Mouse (Mus musculus): ENCODE data around the gene 4930568D16Rik. TPM values are rescaled to one million over a fixed set of nuclear protein-coding genes. Genes with fewer than 3 reads are reported as not detected.

Gene 4930568D16Rik
- not detected for polyA plus RNA-seq (2017; shearing (Covaris generic))

GRCm38 (mm10) chr2:35367629-35368028 is at the start of gene 4930568D16Rik:
4930568D16Rik (minus strand) TSS chr2:35367729.
- ATAC-seq: no peak

GRCm38 (mm10) chr2:35417231-35417630 is 49.7 kb upstream of the 4930568D16Rik start:
- no peak for ATAC-seq

DNA sequence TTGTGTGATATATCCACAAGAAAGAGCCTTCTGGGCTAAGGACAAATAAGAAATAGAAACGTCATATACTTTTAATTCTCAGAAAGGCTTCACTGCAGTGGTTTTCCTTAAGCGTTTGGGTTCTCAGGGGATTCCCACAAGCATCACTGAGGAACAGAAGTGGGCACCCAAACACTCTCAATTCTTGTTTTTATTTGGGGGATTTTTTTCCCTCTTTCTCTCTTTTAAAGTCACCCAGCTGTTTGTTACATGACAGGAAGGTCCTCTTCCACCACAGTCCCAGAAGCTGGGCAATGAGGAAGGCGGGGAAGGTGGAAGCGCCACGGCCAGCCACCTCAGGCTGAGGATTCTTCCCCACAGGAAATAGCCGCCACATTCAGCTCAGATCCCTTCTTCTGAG is 48.9 kb upstream of the 4930568D16Rik start:
- peak; percentile 5 for ATAC-seq

- peak; percentile 56 for ATAC-seq
Measured at GRCm38 (mm10) chr2:35412810-35413209, 45.3 kb upstream of the 4930568D16Rik start.

DNA sequence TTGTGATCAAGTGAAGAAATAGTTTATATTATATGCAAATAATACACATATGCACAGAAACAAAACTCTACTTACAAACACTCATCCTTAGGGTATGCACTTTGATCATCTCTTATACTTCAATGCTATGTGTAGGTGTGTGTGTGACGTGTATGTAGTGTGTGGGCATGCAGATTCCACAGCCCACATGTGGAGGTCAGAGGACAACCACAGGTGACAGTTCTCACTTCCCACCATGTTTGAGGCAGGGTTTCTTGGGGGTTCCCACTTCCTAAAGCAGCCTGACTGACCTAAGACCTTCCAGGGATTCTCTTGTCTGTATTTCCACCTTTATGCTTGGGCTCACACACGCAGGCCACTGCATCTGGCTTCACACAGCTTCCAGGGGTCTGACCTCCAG is 44.7 kb upstream of the 4930568D16Rik start:
- peak; percentile 33 for ATAC-seq

GRCm38 (mm10) chr2:35411640-35412190 is 44.2 kb upstream of the 4930568D16Rik start:
- ATAC-seq: peak; percentile 33

DNA sequence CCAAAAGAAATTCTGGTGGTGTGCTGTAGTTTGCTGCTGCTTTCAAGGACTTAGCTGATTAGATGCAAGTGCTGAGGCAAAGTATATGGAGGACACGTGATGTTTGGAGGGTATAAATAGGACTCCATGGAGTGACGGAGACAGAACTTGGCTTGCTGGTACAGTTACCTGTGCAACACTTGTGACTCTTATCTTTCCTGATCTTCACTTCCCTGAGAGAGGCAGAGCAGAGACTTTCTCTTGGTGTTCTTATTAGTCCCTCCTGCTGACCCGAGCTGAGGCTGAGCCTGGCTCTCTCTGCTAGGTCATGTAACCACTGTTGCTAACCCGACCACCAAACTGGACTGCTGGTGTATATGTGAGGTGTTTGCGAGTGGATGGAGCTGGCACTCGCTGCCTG is 41.9 kb upstream of the 4930568D16Rik start:
- ATAC-seq: no peak

DNA sequence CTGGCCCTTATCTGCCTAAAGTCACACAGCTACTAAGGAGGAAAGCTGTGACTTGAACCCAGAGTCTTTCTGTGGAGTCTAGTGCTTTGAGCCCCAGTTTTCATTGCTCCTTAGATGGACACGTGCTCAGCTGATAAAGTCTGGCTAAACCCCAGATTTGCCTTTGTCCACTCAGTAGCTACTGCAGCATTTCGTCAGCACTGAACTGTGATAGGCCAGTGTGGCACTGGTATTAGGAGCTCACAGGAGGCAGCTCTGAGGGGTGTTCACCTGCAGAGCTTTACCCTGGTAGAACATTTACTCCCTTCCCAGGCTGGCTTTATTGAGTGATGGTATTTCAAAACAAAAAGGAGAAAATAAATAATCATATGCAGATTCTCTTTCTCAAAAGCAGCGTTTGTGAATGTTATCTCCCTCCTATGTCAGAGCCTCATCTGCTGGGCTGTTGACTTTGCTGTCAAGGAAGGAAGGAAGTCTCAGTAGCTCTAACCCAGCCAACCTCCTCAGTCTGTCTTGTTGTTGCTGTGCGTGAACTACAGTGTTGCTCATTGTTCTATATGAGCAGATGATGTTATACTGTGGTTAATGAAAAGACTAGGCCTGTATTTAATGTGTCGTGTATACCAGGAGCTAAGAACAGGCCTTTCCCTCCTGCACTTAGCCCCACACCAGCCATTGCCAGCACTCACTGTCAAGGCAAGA is 41.0 kb upstream of the 4930568D16Rik start:
- peak; percentile 13 for ATAC-seq

GRCm38 (mm10) chr2:35407878-35408277 is 40.3 kb upstream of the 4930568D16Rik start:
- ATAC-seq: no peak

DNA sequence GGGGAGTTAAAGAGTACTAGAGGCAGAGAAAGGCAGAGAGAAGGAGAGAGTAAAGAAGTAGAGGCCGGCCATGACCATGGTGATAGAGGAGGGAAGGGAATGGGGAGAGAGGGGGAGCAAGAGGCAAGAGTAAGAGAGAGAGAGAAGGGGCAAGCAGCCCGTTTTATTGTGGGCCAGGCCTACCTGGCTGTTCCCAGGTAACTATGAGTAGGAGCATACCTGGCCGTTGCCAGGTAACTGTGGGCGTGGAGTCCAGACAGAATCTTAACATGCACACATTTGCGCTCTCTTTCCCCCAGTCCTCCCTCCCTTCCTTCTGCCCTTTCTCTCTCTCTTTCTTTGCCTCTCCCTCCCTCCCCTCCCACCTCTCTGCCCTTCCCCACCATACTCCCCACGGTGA is 39.7 kb upstream of the 4930568D16Rik start:
- ATAC-seq: no peak

DNA sequence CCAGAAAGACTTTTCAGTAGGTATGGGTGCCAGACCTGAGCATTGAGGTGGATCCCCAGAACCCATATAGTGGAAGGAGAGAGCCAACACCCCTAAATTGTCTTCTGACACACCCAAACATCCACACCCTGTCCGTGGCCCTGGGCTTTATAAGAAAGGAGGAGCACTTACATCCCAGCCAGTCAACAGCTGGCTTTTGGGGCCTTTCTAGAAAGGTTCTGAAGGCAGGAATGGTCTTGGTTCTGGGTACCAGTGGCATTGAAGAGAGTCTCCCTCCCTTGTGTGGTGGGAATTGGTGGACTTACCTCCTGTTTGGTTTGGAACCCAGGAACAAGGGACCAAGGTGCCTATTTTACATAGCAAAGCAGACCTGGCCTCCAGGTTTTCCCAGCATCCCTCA is 39.1 kb upstream of the 4930568D16Rik start:
- ATAC-seq: no peak

- no peak for ATAC-seq
Measured at GRCm38 (mm10) chr2:35402391-35402790, 34.9 kb upstream of the 4930568D16Rik start.

GRCm38 (mm10) chr2:35400739-35401138 is 33.2 kb upstream of the 4930568D16Rik start:
- ATAC-seq: no peak

DNA sequence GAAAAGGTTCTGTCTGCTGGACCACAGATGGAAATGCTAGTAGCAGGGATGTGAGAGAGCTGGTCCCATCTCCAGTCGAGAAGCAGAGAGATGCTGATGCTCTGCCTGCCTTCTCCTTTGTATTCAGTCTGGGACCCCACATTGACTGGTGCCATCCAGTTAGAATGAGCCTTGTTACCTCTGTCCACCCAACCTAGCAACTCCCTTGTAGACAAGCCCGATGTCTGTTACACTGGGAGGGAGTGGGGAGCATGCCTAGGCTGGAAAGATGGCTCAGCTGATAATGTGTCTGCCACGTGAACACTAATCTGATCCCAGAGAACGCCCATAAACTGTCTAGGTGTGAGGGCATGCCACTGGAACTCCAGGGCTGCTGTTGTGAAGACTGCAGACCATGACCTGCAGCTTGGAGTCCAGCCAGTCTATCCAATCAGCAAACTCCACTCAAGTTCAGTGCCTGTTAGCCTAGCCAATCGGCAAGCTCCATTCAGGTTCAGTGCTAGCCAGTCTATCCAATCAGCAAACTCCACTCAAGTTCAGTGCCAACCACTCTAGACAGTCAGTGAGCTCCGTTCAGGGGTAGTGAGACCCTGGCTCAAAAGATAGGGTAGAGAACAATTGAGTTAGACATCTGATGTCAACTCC is 30.8 kb upstream of the 4930568D16Rik start:
- ATAC-seq: no peak

DNA sequence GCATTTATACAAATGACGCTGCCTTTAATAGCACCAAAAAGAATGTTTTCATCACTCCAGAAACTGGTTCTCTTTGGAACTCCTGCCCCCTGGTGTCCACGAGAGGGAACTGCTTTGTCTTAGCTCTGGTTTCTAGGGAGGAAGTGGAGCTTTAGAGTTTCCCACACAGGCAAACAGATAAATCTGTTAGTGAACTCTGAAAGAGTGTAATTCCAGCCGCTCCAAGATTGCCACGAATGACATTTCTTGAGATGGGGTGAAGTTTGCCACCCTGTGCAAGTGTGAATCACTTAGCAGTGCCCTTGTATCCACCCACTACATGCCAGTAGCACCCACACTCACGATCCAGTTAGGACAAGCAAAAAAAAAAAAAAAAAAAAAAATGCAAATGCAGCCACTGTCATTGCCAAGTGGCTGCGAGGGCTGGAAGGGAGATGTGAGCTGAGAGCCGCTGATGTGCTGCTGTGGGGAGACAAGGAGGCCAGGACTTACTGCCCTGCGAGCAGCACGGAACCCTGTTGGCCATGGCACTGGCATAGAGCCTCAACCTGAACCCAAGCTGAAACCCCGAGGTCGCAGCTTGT is 30.2 kb upstream of the 4930568D16Rik start:
- peak; percentile 85 for ATAC-seq

DNA sequence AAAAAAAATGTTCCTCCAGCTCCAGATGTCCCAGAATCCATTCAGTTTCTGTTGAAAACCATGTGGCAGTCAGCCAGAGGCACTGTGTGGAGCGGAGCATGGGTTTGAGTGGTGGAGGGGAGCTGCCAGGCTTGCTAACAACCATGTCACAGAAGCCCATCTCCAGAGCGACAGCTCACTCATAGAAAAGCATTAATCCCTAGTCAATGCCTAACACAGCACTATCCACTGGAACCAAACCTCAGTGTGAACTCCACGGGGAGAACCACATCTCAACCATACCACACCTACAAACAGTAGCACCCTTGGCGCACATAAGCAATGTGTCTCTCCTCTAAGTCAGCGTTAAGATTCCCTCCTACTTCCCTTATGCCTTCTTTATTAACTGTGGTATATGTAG is 29.6 kb upstream of the 4930568D16Rik start, which contains the start of gene 4930402F06Rik:
4930402F06Rik (minus strand) TSS at position 80 of the 400 bp plus-strand sequence.
- ATAC-seq: no peak

DNA sequence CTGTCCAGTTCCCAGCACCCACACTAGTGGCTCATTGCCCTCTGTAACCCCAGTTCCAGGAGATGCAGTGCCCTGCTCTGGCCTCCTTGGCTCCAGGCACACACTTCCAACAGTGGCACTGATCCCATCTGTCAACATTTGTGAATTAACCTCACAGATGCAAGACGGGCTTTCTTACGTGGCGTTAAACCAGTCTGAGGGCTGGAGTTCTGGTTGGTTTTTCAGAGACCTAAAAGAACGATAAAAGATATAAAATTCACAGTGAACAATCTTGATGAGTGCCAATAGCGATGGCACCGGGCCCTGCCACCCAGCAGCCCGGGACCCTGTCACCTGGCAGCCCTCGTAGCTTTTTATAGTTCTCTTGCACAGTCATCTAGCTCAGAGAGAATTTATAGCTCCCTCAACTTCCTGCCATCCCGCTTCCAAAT is 17.9 kb upstream of the 4930568D16Rik start:
- no peak for ATAC-seq

GRCm38 (mm10) chr2:35379306-35379705 is 11.8 kb upstream of the 4930568D16Rik start:
- no peak for ATAC-seq

GRCm38 (mm10) chr2:35377600-35377999 is 10.1 kb upstream of the 4930568D16Rik start:
- ATAC-seq: no peak

DNA sequence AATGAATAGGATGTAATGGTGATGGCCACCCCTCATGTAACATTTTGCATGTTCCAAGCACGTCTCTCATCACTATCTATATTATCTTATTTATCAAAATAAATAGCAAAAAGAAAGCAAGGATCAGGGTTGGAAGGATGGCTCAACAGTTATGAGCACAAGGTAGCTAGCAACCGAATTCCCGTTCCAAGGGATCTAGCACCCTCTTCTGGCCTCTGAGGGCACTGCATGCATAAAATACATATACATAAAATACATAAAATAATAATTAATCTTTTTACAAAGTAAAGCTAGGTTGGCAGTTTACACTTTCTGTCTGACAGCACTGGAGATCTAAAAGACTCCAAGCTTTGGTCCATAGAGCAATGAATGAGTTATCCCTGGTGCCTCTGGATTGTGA is 5.5 kb upstream of the 4930568D16Rik start:
- no peak for ATAC-seq

- no peak for ATAC-seq
Measured at GRCm38 (mm10) chr2:35370686-35371085, 3.2 kb upstream of the 4930568D16Rik start.

- ATAC-seq: peak; percentile 32
Measured at GRCm38 (mm10) chr2:35349184-35349583, 18.3 kb downstream of the 4930568D16Rik start.

GRCm38 (mm10) chr2:35345984-35346383 is 21.5 kb downstream of the 4930568D16Rik start:
- no peak for ATAC-seq
